15 mouse cellular contexts compared by ENCODE assay signal in the genomic region with DNA sequence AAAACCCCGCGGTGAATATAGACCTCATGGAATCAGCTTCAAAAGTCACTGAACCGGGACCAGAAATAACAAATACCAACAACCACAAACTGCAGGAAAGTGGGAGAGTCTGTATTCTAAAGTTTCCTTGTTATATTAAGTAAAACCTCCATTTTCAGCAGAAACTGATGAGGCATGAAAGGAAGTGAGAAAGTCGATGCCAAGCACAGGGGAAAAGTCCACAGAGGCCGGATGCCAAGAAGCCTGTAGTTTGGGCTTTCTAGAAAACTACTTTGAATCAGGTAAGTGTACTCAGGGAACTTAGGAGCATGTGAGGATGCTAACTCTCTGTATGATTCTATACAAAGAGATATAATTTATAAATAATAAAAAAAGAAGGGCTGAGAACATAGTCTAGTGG.
"Had no signal": no experiment of that assay in that cellular context is flagged by ENCODE, and none has a peak within 500 bp of the region (broad histone marks: within the 10 kb centered on the region; RNA-seq: fewer than 3 reads in every experiment).

No protein-coding gene starts in this region.

- H3K36me3 ChIP-seq: limb, embryonic 13.5 days; midbrain, embryonic 10.5 days; neural tube, embryonic 15.5 days had no signal

- H3K27ac ChIP-seq: limb, embryonic 13.5 days; liver, embryonic 14.5 days; midbrain, embryonic 10.5 days; neural tube, embryonic 15.5 days had no signal

- H3K9me3 ChIP-seq: neural tube, embryonic 15.5 days had no signal

- ATAC-seq: inflammation-experienced regulatory T-cells, adult 6 months; intestine, postnatal 0 days; lung, postnatal 0 days had no signal

- H3K4me3 ChIP-seq: limb, embryonic 13.5 days; midbrain, embryonic 10.5 days; myocyte; neural tube, embryonic 15.5 days had no signal

- H3K9ac ChIP-seq: limb, embryonic 13.5 days; liver, embryonic 14.5 days; neural tube, embryonic 15.5 days had no signal

- H3K27me3 ChIP-seq: limb, embryonic 13.5 days; neural tube, embryonic 15.5 days had no signal

- H3K4me2 ChIP-seq: limb, embryonic 13.5 days; neural tube, embryonic 15.5 days had no signal

- DNase-seq: left cerebral cortex, postnatal 4 days; lung, adult 2 months; lung, postnatal 36 days; midbrain, embryonic 14.5 days; right cerebral cortex, adult 18-20 months; right cerebral cortex, postnatal 25 days; thymus, postnatal 36 days had no signal
